Mouse (Mus musculus) embryonic facial prominence, embryonic 12.5 days (tissue): ENCODE results near the gene Wdfy3. TPM values are rescaled to one million over a fixed set of nuclear protein-coding genes. Genes with fewer than 3 reads are reported as not detected.

Experiments used
- ATAC-seq: fragments of 200-750 bp; cut with Nextera tagmentation; 2 replicates; pipeline ENCODE4 v1.8.0; 2017; ENCODE audit not compliant: insufficient number of reproducible peaks, insufficient read depth, low FRiP score, low TSS enrichment
- H3K27ac ChIP-seq: fragments of 300-500 bp; sonication (generic); 2 replicates; pipeline ENCODE4 v1.5.1; 2016; ENCODE audit warnings: mild to moderate bottlenecking
- H3K27me3 ChIP-seq: fragments of 300-500 bp; sonication (generic); 2 replicates; pipeline ENCODE4 v1.6.1; 2016; ENCODE audit warnings: mild to moderate bottlenecking, moderate library complexity
- H3K36me3 ChIP-seq: fragments of 300-500 bp; sonication (generic); 2 replicates; pipeline ENCODE4 v1.6.1; 2016; ENCODE audit warnings: mild to moderate bottlenecking
- H3K4me1 ChIP-seq: fragments of 300-500 bp; sonication (generic); 2 replicates; pipeline ENCODE4 v1.6.1; 2016
- H3K4me2 ChIP-seq: fragments of 300-500 bp; sonication (generic); replicated peaks from 2 replicates; pipeline ENCODE4 v1.6.1; 2016; ENCODE audit warnings: mild to moderate bottlenecking, moderate library complexity
- H3K4me3 ChIP-seq: fragments of 300-500 bp; sonication (generic); 2 replicates; pipeline ENCODE4 v1.5.1; 2016; ENCODE audit warnings: mild to moderate bottlenecking
- H3K9ac ChIP-seq: fragments of 300-500 bp; sonication (generic); 2 replicates; pipeline ENCODE4 v1.6.1; 2016; ENCODE audit warnings: mild to moderate bottlenecking, moderate library complexity
- H3K9me3 ChIP-seq: fragments of 300-500 bp; sonication (generic); 2 replicates; pipeline ENCODE4 v1.6.1; 2016; ENCODE audit warnings: mild to moderate bottlenecking, moderate library complexity
- WGBS: fragments of 180-500 bp; shearing (Covaris S2); methylation state at CpG from one replicate; pipeline ENCODE4 v1.1.7; 2016; 5-methylcytosine and 5-hydroxymethylcytosine counted together
- polyA plus RNA-seq: library from polyadenylated mRNA; unstranded; fragments of >200 nt; fragmentation: Nextera tagmentation; extraction: Ambion mirVana; gene quantifications from 2 replicates; pipeline ENCODE4 v1.2.1, GENCODE M21; 2016

Wdfy3 gene
- polyA plus RNA-seq, 1 experiment from 2014 or later, result 26.1 TPM

GRCm38 (mm10) chr5:101895119-101895518, 174.6 kb downstream of the Wdfy3 start:
- WGBS, result 87% methylated on average over 11 of the region's 11 CpGs
- H3K4me1 ChIP-seq, result no peaks in the 10 kb centered on the region

DNA sequence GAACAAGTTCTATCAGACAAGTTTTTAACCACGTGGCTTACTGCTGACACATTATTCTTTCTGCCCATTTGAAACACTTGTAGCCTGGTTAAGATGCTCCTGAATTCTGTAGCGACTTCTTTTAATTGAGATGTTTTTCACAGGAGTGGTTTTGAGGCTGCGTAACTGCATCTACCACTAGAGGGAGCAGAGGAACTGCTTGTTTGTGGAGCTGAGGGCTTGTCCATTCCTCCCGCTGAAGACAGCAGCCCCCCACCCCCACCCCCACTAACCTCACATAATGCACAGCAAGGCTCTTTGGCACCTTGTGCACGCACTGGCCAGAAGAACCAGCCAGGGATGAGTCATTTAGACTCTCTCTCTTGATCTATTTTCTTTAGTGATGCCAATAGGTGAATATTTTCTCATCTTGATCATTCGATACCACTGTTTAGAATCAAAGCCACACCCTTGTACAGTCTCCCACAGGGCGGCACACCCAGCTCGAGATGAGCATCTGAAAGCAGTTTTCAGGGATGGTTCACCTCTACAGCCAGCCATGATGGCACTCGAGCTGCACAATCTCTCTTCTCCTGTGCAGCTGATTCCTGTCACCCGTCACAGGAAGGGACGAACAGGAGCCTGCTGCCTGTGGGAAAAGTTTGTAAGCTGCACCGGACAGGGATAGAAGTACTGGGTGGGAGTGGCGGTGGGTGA, 175.8 kb downstream of the Wdfy3 start:
- H3K9me3 ChIP-seq, result no peaks in the 10 kb centered on the region
- H3K27me3 ChIP-seq, result no peaks in the 10 kb centered on the region
- ATAC-seq, result no peak
- H3K9ac ChIP-seq, result no peak overlapping the region
- H3K4me1 ChIP-seq, result no peaks in the 10 kb centered on the region
- no peak overlapping the region for H3K27ac ChIP-seq
- no peak overlapping the region for H3K4me2 ChIP-seq
- no peak overlapping the region for H3K4me3 ChIP-seq
- peaks cover 85% of the 10 kb centered on the region for H3K36me3 ChIP-seq
- 71% methylated on average over 13 of the region's 13 CpGs for WGBS

More at GRCm38 (mm10) chr5:101895119-101895518, 174.6 kb downstream of the Wdfy3 start:
- Histone ChIP-seq H3K27me3 (no peaks in the 10 kb centered on the region), H3K4me2 (no peak overlapping the region), H3K27ac (no peak overlapping the region), H3K9me3 (no peaks in the 10 kb centered on the region), H3K4me3 (no peak overlapping the region), H3K36me3 (peaks cover 83% of the 10 kb centered on the region), H3K9ac (no peak overlapping the region)
- no peak for ATAC-seq

- Histone ChIP-seq H3K27ac (no peak overlapping the region), H3K9me3 (no peaks in the 10 kb centered on the region), H3K4me1 (no peaks in the 10 kb centered on the region), H3K4me3 (no peak overlapping the region), H3K9ac (no peak overlapping the region), H3K36me3 (peaks cover 89% of the 10 kb centered on the region), H3K27me3 (no peaks in the 10 kb centered on the region), H3K4me2 (no peak overlapping the region)
- ATAC-seq, result no peak
- 93% methylated on average over 6 of the region's 6 CpGs for WGBS
These were observed 177.9 kb downstream of the Wdfy3 start for GRCm38 (mm10) chr5:101891694-101892416.

DNA sequence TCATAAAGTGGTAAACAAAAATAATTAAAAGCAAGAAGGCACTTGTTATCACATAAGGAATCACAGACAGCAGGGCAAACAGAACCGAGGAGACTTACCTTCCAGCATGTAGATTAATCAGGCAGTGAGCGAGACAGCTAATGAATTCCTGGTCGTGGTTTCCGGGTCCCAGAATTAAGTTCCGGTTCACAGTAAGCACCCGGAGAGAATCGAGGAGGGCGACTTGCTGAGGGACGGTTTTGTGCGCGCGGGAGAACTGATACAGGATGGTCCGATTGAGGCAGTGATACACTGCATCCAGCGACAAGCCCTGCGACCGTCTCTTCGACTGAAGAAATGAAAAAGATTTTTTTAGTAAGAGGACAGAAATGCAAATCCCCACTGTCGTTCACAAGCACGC, 181.7 kb downstream of the Wdfy3 start:
- H3K27ac ChIP-seq, result no peak overlapping the region
- 95% methylated on average over 19 of the region's 19 CpGs for WGBS
- no peaks in the 10 kb centered on the region for H3K27me3 ChIP-seq
- H3K4me1 ChIP-seq, result no peaks in the 10 kb centered on the region
- peaks cover 89% of the 10 kb centered on the region for H3K36me3 ChIP-seq
- H3K9me3 ChIP-seq, result no peaks in the 10 kb centered on the region
- no peak overlapping the region for H3K4me3 ChIP-seq
- no peak overlapping the region for H3K9ac ChIP-seq
- no peak for ATAC-seq
- H3K4me2 ChIP-seq, result no peak overlapping the region

- Histone ChIP-seq H3K4me1 (no peaks in the 10 kb centered on the region), H3K9me3 (no peaks in the 10 kb centered on the region), H3K4me2 (no peak overlapping the region), H3K36me3 (peaks cover 90% of the 10 kb centered on the region), H3K27ac (no peak overlapping the region), H3K9ac (no peak overlapping the region), H3K27me3 (no peaks in the 10 kb centered on the region), H3K4me3 (no peak overlapping the region)
- WGBS, result 90% methylated on average over 12 of the region's 12 CpGs
- no peak for ATAC-seq
These were observed 184.7 kb downstream of the Wdfy3 start for GRCm38 (mm10) chr5:101885039-101885438.

DNA sequence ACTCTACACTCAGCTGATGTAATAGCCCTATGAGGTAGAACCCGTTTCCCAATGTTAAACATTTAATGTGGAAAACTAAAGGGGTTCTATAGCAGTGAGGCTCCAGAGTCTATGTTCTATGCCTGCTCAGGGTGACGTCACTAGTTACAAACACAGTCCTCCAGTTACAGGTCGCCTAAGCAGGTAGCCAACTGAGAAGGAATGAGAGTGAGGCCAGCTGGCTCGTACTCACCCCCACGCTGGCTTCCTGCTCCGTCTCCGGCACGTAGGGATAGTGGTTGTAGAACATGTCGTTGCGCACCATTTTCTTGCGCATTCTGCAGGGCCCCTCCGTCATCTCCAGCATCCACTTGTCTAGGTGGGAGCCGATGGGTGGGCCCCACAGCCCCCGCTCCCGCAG, 187.5 kb downstream of the Wdfy3 start:
- Histone ChIP-seq H3K36me3 (peaks cover 81% of the 10 kb centered on the region), H3K27me3 (no peaks in the 10 kb centered on the region), H3K4me2 (no peak overlapping the region), H3K4me1 (no peaks in the 10 kb centered on the region), H3K27ac (no peak overlapping the region), H3K4me3 (no peak overlapping the region), H3K9ac (no peak overlapping the region), H3K9me3 (no peaks in the 10 kb centered on the region)
- no peak for ATAC-seq
- WGBS, result 93% methylated on average over 15 of the region's 15 CpGs

DNA sequence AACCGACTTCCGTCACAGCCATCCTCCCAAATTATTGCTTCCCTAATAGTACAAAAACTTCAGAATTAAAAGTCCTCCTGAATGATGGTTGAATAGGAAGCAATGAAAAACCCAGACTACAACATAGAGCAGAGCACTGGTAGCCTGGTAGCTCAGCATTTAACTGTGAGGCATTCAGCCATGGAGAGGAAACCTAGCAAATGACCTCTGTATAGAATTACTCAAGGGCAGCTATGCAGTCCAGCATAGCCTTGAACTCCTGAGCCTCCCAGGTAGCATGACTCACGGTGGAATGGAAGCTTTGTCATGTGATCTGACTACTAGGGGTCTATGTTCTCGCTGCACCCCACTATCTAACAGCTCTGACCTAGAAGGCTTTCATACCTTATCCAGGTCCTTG, 189.8 kb downstream of the Wdfy3 start:
- Histone ChIP-seq H3K27ac (no peak overlapping the region), H3K36me3 (peaks cover 76% of the 10 kb centered on the region), H3K9me3 (no peaks in the 10 kb centered on the region), H3K4me1 (no peaks in the 10 kb centered on the region), H3K27me3 (no peaks in the 10 kb centered on the region), H3K4me2 (no peak overlapping the region), H3K9ac (no peak overlapping the region), H3K4me3 (no peak overlapping the region)
- 92% methylated on average over 4 of the region's 4 CpGs for WGBS
- ATAC-seq, result no peak

- no peak overlapping the region for H3K4me2 ChIP-seq
- H3K36me3 ChIP-seq, result peaks cover 74% of the 10 kb centered on the region
- H3K4me1 ChIP-seq, result no peaks in the 10 kb centered on the region
- 81% methylated on average over 9 of the region's 9 CpGs for WGBS
- no peaks in the 10 kb centered on the region for H3K27me3 ChIP-seq
- no peak for ATAC-seq
- no peak overlapping the region for H3K27ac ChIP-seq
- H3K9me3 ChIP-seq, result no peaks in the 10 kb centered on the region
- no peak overlapping the region for H3K4me3 ChIP-seq
- H3K9ac ChIP-seq, result no peak overlapping the region
These were observed 191.3 kb downstream of the Wdfy3 start for GRCm38 (mm10) chr5:101878403-101878802.

- Histone ChIP-seq H3K27me3 (no peaks in the 10 kb centered on the region), H3K4me2 (no peak overlapping the region), H3K4me1 (no peaks in the 10 kb centered on the region), H3K9ac (no peak overlapping the region), H3K36me3 (peaks cover 76% of the 10 kb centered on the region), H3K27ac (no peak overlapping the region), H3K9me3 (no peaks in the 10 kb centered on the region), H3K4me3 (no peak overlapping the region)
- WGBS, result 90% methylated on average over 4 of the region's 4 CpGs
- no peak for ATAC-seq
These were observed 193.5 kb downstream of the Wdfy3 start for GRCm38 (mm10) chr5:101876185-101876584.

- ATAC-seq, result no peak
- Histone ChIP-seq H3K9me3 (no peaks in the 10 kb centered on the region), H3K4me1 (no peaks in the 10 kb centered on the region), H3K9ac (no peak overlapping the region), H3K36me3 (peaks cover 81% of the 10 kb centered on the region), H3K4me2 (no peak overlapping the region), H3K27me3 (no peaks in the 10 kb centered on the region), H3K27ac (no peak overlapping the region), H3K4me3 (no peak overlapping the region)
- 81% methylated on average over 2 of the region's 2 CpGs for WGBS
These were observed 203.0 kb downstream of the Wdfy3 start for GRCm38 (mm10) chr5:101866722-101867121.

DNA sequence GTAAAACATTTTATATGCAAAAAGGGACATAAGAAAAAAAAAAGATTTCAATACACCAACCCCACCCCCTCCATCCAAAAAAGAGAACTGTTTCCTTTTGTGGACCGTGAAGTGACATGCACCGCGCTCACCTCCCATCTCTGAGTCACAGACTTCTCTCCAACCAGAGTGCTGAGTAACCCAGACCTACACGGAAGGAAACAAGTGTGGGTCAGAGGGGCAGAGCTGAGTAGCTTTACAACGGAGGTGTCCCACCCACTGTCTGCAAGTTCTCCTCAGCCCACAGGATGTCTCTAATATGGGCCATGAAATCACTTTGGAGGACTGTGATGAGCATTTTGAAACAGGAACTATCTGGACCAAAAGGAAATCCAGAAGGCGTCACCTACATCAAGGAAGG, 205.8 kb downstream of the Wdfy3 start:
- no peak overlapping the region for H3K4me2 ChIP-seq
- H3K4me3 ChIP-seq, result no peak overlapping the region
- H3K36me3 ChIP-seq, result peaks cover 80% of the 10 kb centered on the region
- 92% methylated on average over 6 of the region's 6 CpGs for WGBS
- H3K9ac ChIP-seq, result no peak overlapping the region
- no peaks in the 10 kb centered on the region for H3K27me3 ChIP-seq
- ATAC-seq, result no peak
- H3K9me3 ChIP-seq, result no peaks in the 10 kb centered on the region
- H3K27ac ChIP-seq, result no peak overlapping the region
- H3K4me1 ChIP-seq, result no peaks in the 10 kb centered on the region

- Histone ChIP-seq H3K36me3 (peaks cover 80% of the 10 kb centered on the region), H3K4me3 (no peak overlapping the region), H3K27me3 (no peaks in the 10 kb centered on the region), H3K9ac (no peak overlapping the region), H3K27ac (no peak overlapping the region), H3K9me3 (no peaks in the 10 kb centered on the region), H3K4me1 (no peaks in the 10 kb centered on the region), H3K4me2 (no peak overlapping the region)
- WGBS, result 90% methylated on average over 8 of the region's 8 CpGs
- no peak for ATAC-seq
These were observed 207.1 kb downstream of the Wdfy3 start for GRCm38 (mm10) chr5:101862651-101863050.
